Mouse (Mus musculus) thymus, postnatal 0 days (tissue): ENCODE results near the gene Tsc22d3. TPM values are rescaled to one million over a fixed set of nuclear protein-coding genes. Genes with fewer than 3 reads are reported as not detected.
"Not testable (repeated sequence)": the region's sequence is repeated elsewhere in the genome, so short reads cannot be mapped to it uniquely, and the experiment has no call there.

ENCODE experiments used
- DNase-seq: peaks from one replicate; pipeline ENCODE4 v3.0.0-alpha.2; 2015; ENCODE audit warnings: low spot score
- polyA plus RNA-seq: library from polyadenylated mRNA; unstranded; fragments of >200 nt; fragmentation: Nextera tagmentation; extraction: Ambion mirVana; gene quantifications from 2 replicates; pipeline ENCODE4 v1.2.1, GENCODE M21; 2015

Tsc22d3 gene
- polyA plus RNA-seq, 1 experiment from 2014 or later = 74.0 TPM

DNA sequence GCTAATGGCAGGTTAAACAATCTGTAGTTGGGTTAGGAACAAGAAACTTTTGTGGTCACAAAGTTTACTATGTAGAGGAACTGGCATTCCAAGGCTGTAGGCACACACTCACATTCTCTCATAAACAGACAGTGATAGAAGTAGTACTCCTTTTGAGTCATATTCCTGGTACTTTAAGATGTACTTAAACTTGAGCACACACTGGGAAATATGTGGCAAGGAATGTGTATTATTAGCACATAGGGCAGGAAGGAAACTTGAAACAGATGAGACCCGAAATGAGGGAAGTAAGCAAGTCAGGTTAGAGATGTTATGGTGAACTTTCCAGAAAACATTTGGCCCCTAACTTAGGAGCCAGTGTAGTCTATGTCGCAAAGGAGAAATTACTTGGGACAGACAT is 34.7 kb downstream of the Tsc22d3 start:
- DNase-seq = no peak

DNA sequence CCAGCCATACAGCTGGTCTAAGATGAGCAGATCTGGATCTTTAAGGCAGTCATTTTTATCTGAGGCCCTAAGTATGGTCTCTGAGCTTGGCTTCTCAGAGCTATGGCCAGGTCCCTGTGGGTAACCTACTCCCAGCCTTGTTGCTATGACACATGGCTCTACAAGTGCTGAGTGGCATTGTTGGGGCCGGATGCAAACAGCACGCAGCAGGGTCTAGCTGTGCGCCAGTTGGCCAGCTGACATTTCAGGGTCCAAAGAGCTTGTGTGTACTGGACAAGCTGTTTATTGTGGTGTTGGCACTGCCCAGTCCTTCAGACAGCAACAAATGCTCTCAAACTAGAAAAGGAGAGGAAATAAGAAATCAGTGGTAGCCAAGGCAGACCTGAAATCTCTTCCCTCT is 35.2 kb downstream of the Tsc22d3 start:
- no peak for DNase-seq

DNA sequence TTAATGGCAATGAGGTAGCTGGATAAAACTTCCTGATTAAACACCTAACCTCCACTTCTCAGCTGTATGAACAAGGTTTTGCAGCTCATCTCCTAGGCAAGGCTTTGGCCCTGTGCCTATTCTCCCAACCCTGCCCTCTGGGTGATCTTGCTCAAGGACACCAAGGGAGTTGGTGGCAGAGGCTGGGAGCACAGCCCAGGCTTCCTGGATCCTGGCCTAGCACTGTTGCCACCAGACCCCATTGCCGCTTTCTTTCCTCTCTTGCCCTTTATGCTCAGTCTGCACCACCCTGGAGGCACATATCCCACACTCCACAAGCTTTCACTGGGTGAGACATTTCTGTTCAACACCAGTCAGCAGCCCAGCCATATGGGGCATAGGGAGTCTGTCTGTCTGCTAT is 35.7 kb downstream of the Tsc22d3 start:
- DNase-seq = no peak

DNA sequence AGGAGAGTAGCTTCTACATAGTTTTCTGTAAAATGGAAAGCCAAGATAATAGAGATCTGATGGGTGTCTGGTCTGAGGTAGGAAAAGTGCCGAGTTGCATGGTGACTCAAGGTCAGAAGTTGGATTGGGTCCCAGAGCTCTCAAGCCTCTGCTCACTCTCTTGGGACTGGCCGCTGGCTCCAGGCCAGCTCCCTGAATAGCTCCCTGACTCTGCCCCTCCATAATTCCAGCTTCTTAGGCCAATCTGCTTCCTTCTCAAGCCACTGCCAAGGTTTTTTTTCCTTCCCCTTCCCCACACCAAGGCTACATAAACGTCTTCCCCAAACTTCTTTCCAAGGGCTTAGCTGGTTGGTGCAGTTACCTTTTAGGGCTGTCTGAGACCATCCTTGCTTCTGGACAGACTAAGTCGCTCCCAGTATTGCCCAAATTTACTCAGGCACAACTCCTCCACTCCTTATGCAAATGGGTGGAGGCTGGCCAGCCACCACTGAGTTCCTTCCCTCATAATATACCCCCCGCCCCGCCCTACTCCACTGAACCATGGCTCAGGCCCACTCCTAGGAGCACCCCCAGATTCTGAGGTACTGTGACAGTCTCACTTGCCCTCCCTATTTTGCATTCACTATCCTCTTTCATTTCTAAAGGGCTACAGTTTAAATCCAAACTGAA is 42.1 kb downstream of the Tsc22d3 start:
- no peak for DNase-seq

DNA sequence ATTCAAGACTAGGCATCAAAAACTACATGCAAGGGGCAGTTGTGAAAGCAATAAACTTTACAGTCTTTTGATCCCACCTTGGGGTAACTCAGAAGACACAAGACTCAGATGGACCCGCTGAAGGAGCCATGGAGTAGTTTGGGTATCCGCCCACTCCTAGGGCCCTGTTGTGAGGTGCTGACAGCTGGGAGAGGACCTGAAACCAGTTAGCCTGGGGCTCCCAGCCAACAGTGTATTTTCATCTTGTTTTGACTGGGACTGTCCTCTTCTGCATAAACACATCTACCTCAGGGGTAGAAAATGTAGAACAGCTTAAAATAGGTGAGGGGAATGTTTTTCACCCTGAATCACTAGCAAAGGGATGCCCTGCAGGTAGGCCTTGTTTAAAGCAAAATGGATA is 44.5 kb downstream of the Tsc22d3 start:
- DNase-seq = no peak

DNA sequence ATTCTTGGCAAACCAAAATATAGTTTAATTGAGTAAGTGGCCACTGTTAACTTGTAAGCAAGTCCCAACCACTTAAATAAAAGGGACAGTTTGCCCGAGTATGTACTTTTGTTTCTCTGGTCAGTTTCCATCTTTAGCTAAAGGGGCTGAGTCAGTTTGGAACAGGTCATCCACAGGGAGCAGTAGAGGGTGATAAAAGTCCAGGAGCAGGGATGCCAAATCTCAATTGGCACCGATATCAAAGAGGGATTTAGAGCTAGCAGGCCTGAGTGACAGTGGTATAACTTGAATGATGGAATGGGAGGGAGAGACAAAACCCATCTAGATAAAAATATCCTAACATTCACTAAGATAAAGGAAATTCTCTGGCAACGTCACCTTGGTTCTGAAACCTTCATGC is 45.0 kb downstream of the Tsc22d3 start:
- no peak for DNase-seq

DNA sequence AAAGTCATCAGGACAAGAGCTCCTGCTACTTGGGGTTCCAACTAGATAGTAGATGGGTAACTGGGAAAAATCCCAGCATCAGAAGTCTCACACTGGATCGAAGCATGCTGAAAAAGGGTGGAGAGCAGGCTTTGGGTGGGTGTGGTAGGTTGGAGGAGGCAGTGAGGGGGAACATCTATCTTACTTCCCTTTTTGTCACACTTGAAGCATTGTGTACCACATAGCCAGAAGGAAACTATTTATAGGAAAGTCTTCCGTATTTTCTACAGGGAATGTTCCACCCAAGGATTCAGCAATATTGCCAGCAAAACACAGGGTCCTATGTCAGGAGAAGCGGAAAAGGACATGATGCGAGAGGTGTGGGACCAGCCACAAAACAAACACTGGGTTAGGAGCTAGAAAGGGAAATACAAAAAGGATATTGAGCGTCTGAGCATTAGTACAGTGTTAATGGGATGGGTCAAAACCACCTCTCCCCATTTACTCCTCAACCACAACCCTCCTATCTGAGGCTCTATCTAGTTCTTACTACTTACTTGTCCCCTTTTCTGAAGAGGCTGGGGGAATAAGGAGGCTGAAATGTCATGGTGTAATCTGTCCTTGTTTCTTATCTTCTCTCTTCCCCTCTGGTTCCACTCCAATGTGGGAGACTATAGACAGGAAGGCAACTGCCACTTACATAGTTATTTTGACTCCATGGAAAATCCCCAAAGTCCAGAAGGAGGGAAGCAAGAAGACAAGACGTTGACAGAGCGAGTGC is 52.6 kb downstream of the Tsc22d3 start:
- DNase-seq = no peak

DNA sequence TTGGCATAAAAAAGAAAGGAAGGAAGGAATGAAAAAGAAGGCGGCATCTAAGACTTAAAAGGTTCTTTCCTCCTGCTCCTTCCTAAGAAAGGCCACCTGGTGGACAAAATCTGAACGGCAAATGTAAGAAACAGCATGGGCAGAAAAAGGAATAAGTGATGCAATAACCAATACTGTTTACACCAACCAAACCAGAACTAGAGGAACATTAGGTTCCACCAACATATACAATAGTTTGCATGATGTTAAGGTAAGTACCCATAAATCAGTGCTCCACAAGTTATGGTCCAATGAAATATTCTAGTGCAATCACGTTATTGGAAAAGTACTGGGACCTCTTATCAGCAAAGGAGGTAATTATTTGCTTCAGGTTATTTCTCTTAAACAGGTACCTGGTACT is 55.7 kb downstream of the Tsc22d3 start:
- DNase-seq = peak; percentile 65

DNA sequence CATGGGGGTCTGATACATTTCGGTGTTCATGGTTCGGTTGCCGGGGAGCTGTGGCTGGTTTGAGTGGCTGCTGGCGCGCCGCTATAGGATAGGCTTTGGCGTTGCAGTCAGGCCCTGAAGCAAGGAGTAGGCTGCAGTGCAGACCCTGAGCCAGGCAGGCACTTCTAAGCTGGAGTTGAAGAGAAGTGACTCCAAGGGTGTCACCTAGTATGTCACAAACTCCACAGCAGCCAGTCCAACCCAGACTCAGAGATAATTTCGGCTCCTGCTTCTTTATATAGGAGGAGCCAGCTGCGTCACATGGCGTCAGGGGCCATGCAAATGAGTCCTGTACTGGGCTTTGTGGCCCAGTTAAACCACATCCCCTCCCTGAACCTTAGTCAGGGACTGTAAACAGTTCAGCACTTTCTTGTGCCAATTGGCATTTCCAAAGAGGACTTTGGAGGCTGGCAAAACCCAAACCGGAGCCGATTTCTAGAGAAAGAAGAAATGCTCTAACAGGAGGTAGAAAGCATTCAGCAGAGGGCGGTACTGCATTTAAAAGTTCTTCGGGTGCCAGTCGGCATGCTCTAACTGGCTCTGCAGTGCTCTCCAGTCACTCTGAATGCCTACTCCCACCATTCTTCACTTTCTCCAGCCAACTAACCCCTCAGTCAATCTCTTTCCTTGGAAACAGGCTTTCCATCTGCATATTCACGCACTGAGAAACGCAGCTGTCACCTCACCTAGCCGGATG is 57.4 kb downstream of the Tsc22d3 start:
- peak; percentile 90 for DNase-seq

DNA sequence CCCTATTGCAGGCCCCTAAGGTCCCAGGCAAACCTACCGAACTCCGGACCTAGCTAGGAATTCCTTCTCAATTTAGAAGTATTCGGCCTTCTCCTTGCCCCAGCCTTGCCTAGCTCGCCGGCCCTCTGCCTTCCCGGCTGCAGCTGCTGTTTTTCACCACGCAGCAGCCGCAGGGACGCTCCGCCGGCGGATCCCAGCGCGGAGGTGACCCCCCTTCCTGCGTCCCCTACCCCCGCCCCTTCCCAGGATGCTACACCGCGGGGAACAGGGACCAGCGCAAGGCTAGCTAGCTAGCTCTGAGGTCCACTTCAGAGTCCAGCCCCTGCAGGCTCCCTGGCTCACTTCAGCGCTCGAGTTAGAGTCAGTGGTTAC is 58.0 kb downstream of the Tsc22d3 start:
- DNase-seq = no peak

DNA sequence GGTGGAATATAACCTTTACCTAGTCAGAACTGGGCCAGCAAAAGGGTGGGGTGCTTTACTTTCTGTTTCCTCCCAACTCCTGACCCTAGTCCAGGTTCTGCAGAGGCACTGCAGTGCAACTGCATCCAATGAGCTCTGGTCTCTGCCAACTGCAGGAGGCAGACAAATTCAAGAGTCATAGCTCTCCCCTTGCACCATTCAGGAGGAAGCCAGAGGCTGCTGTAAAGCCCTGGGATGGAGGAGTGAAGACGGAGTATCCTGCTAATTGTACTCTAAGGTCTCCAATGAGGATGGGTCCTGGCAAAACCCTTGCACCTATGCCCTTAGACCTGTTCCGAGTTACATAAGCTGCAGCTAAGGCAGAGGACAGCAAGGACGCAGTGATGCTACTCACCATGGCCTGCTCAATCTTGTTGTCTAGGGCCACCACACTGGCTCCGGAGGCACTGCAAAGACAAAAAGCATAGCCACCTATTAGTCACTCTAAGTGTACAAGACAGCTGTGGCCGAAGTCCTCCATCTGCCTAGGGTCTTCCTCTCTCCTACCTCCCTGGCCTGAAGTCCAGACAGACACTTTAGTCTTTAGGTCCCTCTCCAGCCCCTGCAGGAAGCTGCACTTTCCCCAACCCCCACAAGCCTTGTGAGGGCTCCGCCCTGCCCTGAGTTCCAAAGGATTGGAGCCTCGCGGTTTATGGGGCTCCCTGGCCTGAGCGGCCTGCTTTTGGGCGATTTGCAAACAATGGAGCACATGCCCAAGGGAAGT is 58.6 kb downstream of the Tsc22d3 start:
- DNase-seq = peak; percentile 37

DNA sequence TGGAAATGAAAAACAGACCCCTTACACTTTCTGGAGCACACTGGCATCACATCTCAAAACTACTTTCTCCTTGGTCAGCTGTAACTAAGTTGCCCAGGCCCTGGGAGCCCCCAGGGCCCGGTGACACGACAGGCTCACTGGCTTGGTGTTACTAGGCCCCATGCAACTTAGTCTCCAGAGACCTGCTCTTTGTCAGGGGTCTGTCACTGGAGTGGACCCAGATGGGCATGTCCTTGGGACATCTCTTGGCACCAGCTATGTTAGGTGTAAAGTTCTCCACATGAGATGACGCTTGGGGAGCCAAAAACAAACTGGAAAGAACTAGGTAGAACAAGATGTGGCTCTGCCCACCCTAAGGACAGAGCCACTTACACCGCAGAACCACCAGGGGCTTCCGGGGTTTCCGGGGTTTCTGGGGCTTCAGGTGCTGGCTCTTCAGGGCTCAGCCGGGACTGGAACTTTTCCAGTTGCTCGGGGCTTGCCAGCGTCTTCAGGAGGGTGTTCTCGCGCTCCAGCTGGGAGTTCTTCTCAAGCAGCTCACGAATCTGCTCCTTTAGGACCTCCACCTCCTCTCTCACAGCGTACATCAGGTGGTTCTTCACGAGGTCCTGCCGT is 59.9 kb downstream of the Tsc22d3 start:
- DNase-seq = peak; percentile 59

DNA sequence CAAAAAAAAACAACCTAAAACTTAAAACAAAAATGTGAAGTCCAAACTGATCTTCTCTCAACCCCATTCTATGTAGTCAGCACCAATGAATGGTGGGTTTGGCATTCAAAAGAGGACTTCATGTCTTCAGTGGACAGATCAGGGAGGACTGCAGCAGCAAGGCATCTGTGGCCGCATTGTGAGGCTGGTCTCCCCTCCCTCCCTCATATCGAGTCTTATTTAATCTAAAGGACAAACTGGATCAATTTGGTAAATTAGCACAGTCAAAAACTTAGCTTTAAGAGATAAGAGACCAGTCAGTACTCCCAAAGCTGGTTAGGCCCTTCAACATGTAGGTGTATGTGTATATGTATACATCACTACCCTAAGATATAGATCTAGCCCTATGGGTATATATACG is 60.6 kb downstream of the Tsc22d3 start:
- not testable (repeated sequence) for DNase-seq

DNA sequence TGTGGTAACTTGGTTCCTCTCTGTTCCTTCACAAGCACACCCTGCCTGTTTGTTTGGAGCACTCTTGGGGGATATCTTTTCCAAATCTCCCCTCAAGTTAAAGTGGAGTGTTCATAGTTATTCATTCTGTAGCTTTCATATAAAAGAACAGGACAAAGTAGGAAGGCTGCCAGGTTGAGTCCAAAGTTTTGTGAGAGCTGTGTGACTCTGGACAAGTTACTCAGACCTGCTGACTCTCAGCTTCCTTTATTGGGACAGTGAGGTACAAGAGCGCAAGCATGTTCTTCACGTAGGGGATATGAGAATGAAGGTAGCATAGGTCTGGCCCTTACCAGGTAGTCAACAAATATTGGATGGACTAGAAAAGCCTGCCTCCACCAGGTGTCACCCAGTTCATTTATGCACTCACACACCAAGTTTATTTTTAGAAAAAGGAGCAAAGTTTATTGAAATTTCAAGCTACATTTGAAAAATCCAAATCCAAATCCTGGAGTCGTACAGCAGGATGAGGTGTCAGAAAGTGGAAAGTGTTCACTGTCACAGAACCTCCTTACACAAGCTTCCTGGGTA is 61.3 kb downstream of the Tsc22d3 start:
- no peak for DNase-seq

DNA sequence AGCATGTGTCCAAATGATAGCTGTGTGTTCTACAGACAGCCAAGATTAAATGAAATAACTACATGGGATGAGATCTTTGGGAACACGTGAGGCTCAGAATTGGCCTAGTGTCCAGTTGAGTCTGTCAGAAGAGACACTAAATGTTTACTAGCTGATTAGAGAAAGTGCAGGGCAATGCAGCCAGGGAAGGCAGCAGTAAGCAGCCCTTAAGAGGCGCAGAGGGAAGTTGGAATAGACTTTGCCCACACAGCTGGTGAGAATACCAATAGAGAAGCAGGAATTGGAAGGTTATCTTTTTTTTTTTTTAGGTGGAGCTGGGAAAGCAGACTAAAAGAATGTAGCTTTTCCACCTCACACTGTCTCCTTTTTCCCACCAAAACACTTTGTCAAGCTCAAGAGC is 61.8 kb downstream of the Tsc22d3 start:
- no peak for DNase-seq

DNA sequence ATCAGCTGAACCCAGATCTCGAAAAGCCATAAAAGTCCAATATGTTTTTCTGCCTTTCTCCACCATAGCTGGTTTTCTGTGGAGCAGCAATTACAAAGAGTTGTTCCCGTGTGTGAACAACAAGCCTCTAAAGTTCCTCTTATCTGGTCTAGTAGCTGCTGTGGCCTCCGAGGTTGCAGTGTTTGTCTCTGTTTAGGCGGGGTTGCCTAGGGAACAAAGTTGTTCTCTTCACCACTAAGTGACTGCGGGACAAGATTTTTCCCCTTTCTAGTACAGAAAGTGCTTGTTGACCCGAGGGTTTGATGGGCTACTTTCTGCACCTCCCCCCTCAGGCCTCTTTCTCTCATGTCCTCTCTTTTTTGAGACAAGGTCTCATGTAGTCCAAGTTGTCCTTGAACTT is 62.8 kb downstream of the Tsc22d3 start:
- DNase-seq = peak; percentile 50

DNA sequence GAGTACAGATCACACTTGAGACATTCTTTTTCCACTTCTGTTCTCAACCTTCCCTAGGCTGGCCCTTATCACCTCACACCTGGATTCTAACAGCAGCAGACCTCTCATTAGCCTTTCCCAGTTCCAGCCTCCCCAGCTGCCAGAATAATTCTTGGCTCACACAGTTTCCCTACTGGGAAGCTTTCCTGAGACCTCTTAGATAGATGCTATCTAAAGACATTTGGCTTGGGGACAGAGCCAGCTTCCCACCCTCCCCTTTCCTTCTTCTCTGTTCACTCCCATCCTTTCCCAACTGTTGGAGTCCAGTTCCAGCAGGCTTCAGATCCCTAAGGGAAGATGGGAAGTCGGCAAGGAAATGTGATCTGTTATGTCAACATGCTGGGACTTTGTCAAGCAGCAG is 65.0 kb downstream of the Tsc22d3 start:
- no peak for DNase-seq

DNA sequence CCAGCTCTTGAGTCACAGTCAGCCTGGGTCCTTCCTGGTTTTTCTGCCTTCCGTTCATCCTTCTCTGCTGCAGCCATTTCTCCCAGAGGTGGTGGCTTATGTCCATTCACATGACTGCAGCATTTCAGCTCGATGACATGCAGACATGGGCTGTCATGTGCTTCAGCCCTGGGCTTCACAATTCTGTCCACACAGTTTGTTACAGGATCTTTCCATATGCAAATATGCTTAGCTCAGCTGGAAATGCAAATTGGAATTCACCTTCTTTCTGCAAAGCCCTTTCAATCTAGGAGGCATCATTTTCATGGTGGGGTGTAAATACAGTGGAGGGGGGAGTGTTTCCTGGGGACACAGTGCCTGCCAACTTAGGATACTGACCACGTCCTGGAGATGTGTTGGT is 66.2 kb downstream of the Tsc22d3 start:
- no peak for DNase-seq

DNA sequence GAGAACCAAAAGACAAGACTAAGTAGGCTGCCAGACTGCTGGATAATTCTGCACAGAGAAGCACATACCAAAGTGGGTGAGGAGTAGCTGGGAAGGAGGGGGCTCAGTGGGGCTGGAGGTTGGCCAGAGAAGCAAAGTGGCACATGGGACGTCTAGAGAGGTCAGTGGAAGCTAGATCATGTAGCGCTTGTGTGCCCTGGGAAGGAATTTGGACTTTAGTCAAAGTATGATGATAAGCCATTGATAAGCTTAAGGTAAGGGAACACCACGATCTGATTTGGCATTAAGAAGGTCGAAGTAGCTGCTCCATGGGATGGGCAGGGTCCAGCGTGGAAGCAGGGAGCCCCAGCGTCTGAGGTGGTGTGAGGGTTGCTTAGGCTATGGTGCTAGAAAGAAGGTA is 68.1 kb downstream of the Tsc22d3 start:
- DNase-seq = no peak

DNA sequence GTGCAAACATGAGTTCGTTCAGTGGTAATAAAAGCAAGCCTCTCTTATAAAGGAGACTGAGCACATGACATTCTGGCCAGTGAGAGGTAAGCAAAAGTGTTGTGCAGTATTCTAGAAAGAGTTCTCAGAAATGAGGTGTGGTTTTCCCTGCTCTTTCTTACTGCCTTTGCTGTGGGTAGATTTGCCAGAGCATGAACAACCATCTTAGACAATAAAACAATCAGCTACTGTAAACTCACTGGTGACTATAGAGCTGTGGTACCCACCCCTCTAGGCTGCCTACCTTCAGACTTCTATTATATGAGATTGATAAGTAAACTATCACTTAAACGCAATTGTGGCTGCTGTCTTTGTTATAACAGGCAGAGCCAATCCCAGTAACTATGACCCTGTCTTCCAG is 69.1 kb downstream of the Tsc22d3 start:
- no peak for DNase-seq

DNA sequence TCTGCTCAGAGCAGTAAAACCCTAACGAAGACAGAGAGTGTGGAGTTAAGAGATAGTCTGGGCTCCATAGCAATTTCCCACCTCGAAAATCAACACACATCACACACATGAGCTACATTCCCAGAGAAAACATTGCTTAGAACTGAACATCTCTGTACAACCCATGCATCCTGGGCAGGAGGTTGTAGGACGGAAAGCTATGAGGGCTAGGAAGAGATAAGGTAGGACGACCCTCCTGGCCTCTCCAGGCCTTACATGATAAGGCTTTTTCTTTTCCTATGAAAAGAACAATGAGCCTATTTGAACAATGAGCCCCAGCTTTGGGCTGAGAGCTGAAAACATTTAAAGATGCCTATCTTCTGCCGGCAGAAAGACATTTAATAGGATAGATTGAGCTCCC is 69.8 kb downstream of the Tsc22d3 start:
- no peak for DNase-seq
